ENCODE assay signal across 11 mouse cellular contexts in genomic region chr8:90635766-90636492, GRCm38 (mm10).
DNase-seq lines count a peak whose midpoint lies in the region; ATAC-seq and TF ChIP-seq lines count a peak whose summit lies in the region.
"Had no signal": no experiment of that assay in that cellular context is flagged by ENCODE, and none has a peak within 500 bp of the region (broad histone marks: within the 10 kb centered on the region; RNA-seq: fewer than 3 reads in every experiment).

No protein-coding gene starts in this region.

- 49% methylated on average over 7 of the region's 7 CpGs for WGBS in embryonic facial prominence, embryonic 12.5 days
- 27% methylated on average over 7 of the region's 7 CpGs for WGBS in hindbrain, embryonic 15.5 days
- WGBS in neural tube, embryonic 12.5 days = 35% methylated on average over 7 of the region's 7 CpGs

- H3K27me3 ChIP-seq in embryonic facial prominence, embryonic 12.5 days = no peaks in the 10 kb centered on the region
- no peaks in the 10 kb centered on the region for H3K27me3 ChIP-seq in hindbrain, embryonic 15.5 days
- H3K27me3 ChIP-seq in neural tube, embryonic 12.5 days (replicated peaks) = no peaks in the 10 kb centered on the region
- H3K27me3 ChIP-seq: heart, embryonic 15.5 days had no signal

- ATAC-seq in embryonic facial prominence, embryonic 12.5 days (ENCODE audit: insufficient number of reproducible peaks, insufficient read depth, low FRiP score, low TSS enrichment) = 0 out of 2 replicates have a peak, but pooled peaks have one; percentile 56
- peak; percentile 69; the same call in 1 of the 2 replicates for ATAC-seq in hindbrain, embryonic 15.5 days (ENCODE audit: low FRiP score, low read depth)
- peak; percentile 82; the same call in 1 of the 2 replicates for ATAC-seq in neural tube, embryonic 12.5 days (ENCODE audit: low FRiP score, low read depth)

- peak overlapping the region; percentile 51; the same call in 1 of the 2 replicates for H3K27ac ChIP-seq in layer of hippocampus, adult 2 months
- no peak overlapping the region for H3K27ac ChIP-seq in embryonic facial prominence, embryonic 12.5 days
- H3K27ac ChIP-seq in hindbrain, embryonic 15.5 days (replicated peaks) = no peak overlapping the region
- no peak overlapping the region for H3K27ac ChIP-seq in neural tube, embryonic 12.5 days
- H3K27ac ChIP-seq: heart, embryonic 15.5 days; left cerebral cortex, adult 2 months had no signal

- no peak for TF ChIP-seq CTCF in layer of hippocampus, adult 2 months (conservative IDR thresholded peaks at IDR 0.05)

- no peaks in the 10 kb centered on the region for H3K36me3 ChIP-seq in embryonic facial prominence, embryonic 12.5 days
- no peaks in the 10 kb centered on the region for H3K36me3 ChIP-seq in hindbrain, embryonic 15.5 days
- H3K36me3 ChIP-seq in neural tube, embryonic 12.5 days = no peaks in the 10 kb centered on the region
- H3K36me3 ChIP-seq: G1E; heart, embryonic 15.5 days had no signal

- H3K4me2 ChIP-seq in embryonic facial prominence, embryonic 12.5 days (replicated peaks) = no peak overlapping the region
- no peak overlapping the region for H3K4me2 ChIP-seq in hindbrain, embryonic 15.5 days
- H3K4me2 ChIP-seq in neural tube, embryonic 12.5 days (replicated peaks) = no peak overlapping the region
- H3K4me2 ChIP-seq: heart, embryonic 15.5 days had no signal

- H3K9ac ChIP-seq in embryonic facial prominence, embryonic 12.5 days = no peak overlapping the region
- no peak overlapping the region for H3K9ac ChIP-seq in hindbrain, embryonic 15.5 days
- no peak overlapping the region for H3K9ac ChIP-seq in neural tube, embryonic 12.5 days
- H3K9ac ChIP-seq: heart, embryonic 15.5 days had no signal

- H3K4me1 ChIP-seq in embryonic facial prominence, embryonic 12.5 days = 0 out of 2 replicates have a peak, but pooled peaks cover 8% of the 10 kb centered on the region
- H3K4me1 ChIP-seq in hindbrain, embryonic 15.5 days (replicated peaks) = no peaks in the 10 kb centered on the region
- H3K4me1 ChIP-seq in neural tube, embryonic 12.5 days = peaks cover 12% of the 10 kb centered on the region

- DNase-seq in layer of hippocampus, adult 2 months (ENCODE audit: low spot score in 2 of 2) = no peak
- DNase-seq in layer of hippocampus, postnatal 25 days (ENCODE audit: extremely low spot score in 1 of 2, low spot score in 1 of 2) = no peak
- no peak for DNase-seq in gastrocnemius, adult 8-10 months (ENCODE audit: low spot score in 2 of 2)
- DNase-seq in right cerebral cortex, postnatal 14 days = no peak
- DNase-seq in layer of hippocampus, postnatal 10 days (ENCODE audit: low spot score in 2 of 2) = no peak

- no peaks in the 10 kb centered on the region for H3K9me3 ChIP-seq in embryonic facial prominence, embryonic 12.5 days
- no peaks in the 10 kb centered on the region for H3K9me3 ChIP-seq in hindbrain, embryonic 15.5 days
- no peaks in the 10 kb centered on the region for H3K9me3 ChIP-seq in neural tube, embryonic 12.5 days
- H3K9me3 ChIP-seq: heart, embryonic 15.5 days had no signal

- no peak overlapping the region for H3K4me3 ChIP-seq in layer of hippocampus, adult 2 months
- H3K4me3 ChIP-seq in embryonic facial prominence, embryonic 12.5 days = no peak overlapping the region
- no peak overlapping the region for H3K4me3 ChIP-seq in hindbrain, embryonic 15.5 days
- H3K4me3 ChIP-seq in neural tube, embryonic 12.5 days = no peak overlapping the region
- H3K4me3 ChIP-seq: heart, embryonic 15.5 days; left cerebral cortex, adult 2 months had no signal
